Mouse (Mus musculus): ENCODE results near the gene Acaa1b. TPM values are rescaled to one million over a fixed set of nuclear protein-coding genes. Genes with fewer than 3 reads are reported as not detected.
A peak's percentile ranks its signal among the peaks of the same experiment; 100 is the strongest.

Gene Acaa1b
- polyA plus RNA-seq, 1 experiment from 2014 or later, result 0.32 TPM

DNA sequence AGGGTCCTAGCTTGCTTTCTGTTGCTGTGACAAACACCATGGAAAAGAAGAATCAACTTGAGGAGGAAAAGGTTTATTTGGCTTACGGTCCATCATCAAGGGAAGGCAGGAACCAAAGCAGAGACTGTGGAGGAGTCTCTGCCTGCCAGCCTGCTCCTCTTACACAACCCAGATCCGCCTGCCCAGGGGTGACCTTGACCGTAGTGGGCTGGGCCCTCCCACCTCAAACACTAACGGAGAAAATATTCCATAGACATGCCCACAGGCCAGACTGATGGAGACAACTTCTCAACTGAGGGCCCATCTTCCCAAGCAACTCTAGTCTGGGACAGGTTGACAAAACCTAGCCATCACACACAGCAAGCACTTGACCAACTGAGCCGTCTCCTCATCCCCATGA lies 14.8 kb downstream of the Acaa1b start:
- no peak overlapping the region for H3K9ac ChIP-seq (ENCODE audit: low read length)
- no peaks in the 10 kb centered on the region for H3K36me3 ChIP-seq (ENCODE audit: control insufficient read depth, insufficient read depth, low read length)
- no peak overlapping the region for H3K27ac ChIP-seq (replicated peaks in 1 of 2; ENCODE audit: control insufficient read depth in 1 of 2, insufficient read depth in 1 of 2, low read depth in 2 of 2, low read length in 2 of 2)
- ATAC-seq (ENCODE audit: insufficient number of reproducible peaks, insufficient read depth, low FRiP score, low read depth), result no peak
- H3K9me3 ChIP-seq (ENCODE audit: control insufficient read depth, low read length), result no peaks in the 10 kb centered on the region
- peaks cover 0 to 6% of the 10 kb centered on the region in 2 experiments; a peak in 1 of 4 replicates for H3K4me1 ChIP-seq (ENCODE audit: control insufficient read depth in 2 of 2, insufficient read depth in 2 of 2, low read length in 2 of 2)
- no peaks in the 10 kb centered on the region for H3K27me3 ChIP-seq (ENCODE audit: control insufficient read depth, insufficient read depth, low read length)
- H3K4me3 ChIP-seq (ENCODE audit: control insufficient read depth in 1 of 2, insufficient read depth in 1 of 2, low read depth in 1 of 2, low read length in 2 of 2), result no peak overlapping the region
- H3K4me2 ChIP-seq (ENCODE audit: low read length), result no peak overlapping the region
- 60% methylated on average over 5 of the region's 5 CpGs for WGBS

GRCm38 (mm10) chr9:119138836-119139235 lies 18.1 kb downstream of the Acaa1b start:
- Histone ChIP-seq H3K9me3 (ENCODE audit: control insufficient read depth, low read length) (no peaks in the 10 kb centered on the region), H3K36me3 (ENCODE audit: control insufficient read depth, insufficient read depth, low read length) (no peaks in the 10 kb centered on the region), H3K4me1 (ENCODE audit: control insufficient read depth in 2 of 2, insufficient read depth in 2 of 2, low read length in 2 of 2) (peaks cover 0 to 6% of the 10 kb centered on the region in 2 experiments; a peak in 1 of 4 replicates), H3K27ac (replicated peaks in 1 of 2; ENCODE audit: control insufficient read depth in 1 of 2, insufficient read depth in 1 of 2, low read depth in 2 of 2, low read length in 2 of 2) (no peak overlapping the region), H3K9ac (ENCODE audit: low read length) (no peak overlapping the region), H3K4me3 (ENCODE audit: control insufficient read depth in 1 of 2, insufficient read depth in 1 of 2, low read depth in 1 of 2, low read length in 2 of 2) (no peak overlapping the region), H3K27me3 (ENCODE audit: control insufficient read depth, insufficient read depth, low read length) (no peaks in the 10 kb centered on the region), H3K4me2 (ENCODE audit: low read length) (no peak overlapping the region)
- WGBS, result 94% methylated on average over 2 of the region's 2 CpGs
- ATAC-seq (ENCODE audit: insufficient number of reproducible peaks, insufficient read depth, low FRiP score, low read depth), result no peak

DNA sequence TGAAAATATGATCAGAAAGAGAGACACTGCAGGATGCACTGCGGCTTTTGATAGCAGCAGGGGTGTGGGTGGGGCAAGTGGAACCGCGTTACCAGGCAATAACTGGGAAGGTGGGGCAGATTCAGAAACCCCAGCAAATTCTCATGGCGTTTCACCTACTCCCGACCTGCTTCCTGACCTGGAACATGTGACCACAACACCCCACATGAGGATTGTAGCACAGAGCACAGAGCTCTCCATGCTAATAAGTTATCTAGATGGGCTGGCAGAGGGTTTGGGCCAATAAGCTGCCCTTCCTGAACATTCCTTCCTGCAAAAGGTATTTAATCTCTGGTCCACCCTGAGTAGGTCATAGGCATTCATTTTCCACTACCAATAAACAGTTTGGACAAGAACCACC lies 26.2 kb downstream of the Acaa1b start:
- Histone ChIP-seq H3K9me3 (ENCODE audit: control insufficient read depth, low read length) (no peaks in the 10 kb centered on the region), H3K4me3 (ENCODE audit: control insufficient read depth in 1 of 2, insufficient read depth in 1 of 2, low read depth in 1 of 2, low read length in 2 of 2) (no peak overlapping the region), H3K4me1 (ENCODE audit: control insufficient read depth in 2 of 2, insufficient read depth in 2 of 2, low read length in 2 of 2) (no peaks in the 10 kb centered on the region), H3K27me3 (ENCODE audit: control insufficient read depth, insufficient read depth, low read length) (no peaks in the 10 kb centered on the region), H3K4me2 (ENCODE audit: low read length) (no peak overlapping the region), H3K36me3 (ENCODE audit: control insufficient read depth, insufficient read depth, low read length) (no peaks in the 10 kb centered on the region), H3K27ac (replicated peaks in 1 of 2; ENCODE audit: control insufficient read depth in 1 of 2, insufficient read depth in 1 of 2, low read depth in 2 of 2, low read length in 2 of 2) (no peak overlapping the region), H3K9ac (ENCODE audit: low read length) (no peak overlapping the region)
- WGBS, result 56% methylated on average over 5 of the region's 5 CpGs
- ATAC-seq (ENCODE audit: insufficient number of reproducible peaks, insufficient read depth, low FRiP score, low read depth), result no peak

DNA sequence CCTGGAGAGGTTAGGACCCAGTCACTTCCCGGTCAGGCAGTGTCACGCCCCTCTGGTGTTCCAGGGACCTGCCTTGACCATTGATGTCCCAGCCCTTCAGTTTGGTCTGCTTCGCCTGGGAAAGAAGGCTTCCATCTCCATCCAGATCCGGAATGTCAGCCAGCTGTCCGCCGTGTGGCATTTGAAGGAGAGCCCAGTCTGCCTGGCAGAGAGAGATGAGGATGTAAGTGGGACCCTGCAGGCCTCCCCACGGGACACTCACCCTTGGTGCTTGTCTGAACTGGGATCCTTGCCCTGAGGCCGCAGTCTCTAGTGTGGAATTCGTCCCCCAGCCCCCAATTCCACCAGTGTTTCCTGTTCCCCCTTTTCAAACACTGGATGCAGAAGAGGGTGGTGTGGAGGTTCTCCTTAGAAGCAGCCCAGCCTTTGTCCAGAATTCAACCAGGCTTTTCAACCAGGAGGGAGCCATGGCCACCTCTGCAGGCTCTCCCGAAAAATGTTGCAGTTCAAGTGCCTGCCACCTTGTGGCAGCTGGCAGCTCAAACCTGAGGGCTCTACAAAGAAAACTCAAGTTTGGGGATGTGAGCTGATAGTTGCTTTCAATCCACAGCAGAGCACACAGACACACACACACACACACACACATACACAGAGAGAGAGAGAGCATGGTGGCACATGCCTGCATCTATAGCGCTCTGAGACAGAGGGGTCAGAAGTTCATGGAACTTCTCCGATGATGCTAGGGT lies 28.3 kb downstream of the Acaa1b start:
- 75% methylated on average over 12 of the region's 12 CpGs for WGBS
- no peak overlapping the region for H3K4me3 ChIP-seq (ENCODE audit: control insufficient read depth in 1 of 2, insufficient read depth in 1 of 2, low read depth in 1 of 2, low read length in 2 of 2)
- no peak overlapping the region for H3K4me2 ChIP-seq (ENCODE audit: low read length)
- H3K9ac ChIP-seq (ENCODE audit: low read length), result no peak overlapping the region
- no peaks in the 10 kb centered on the region for H3K36me3 ChIP-seq (ENCODE audit: control insufficient read depth, insufficient read depth, low read length)
- no peaks in the 10 kb centered on the region for H3K4me1 ChIP-seq (ENCODE audit: control insufficient read depth in 2 of 2, insufficient read depth in 2 of 2, low read length in 2 of 2)
- no peaks in the 10 kb centered on the region for H3K27me3 ChIP-seq (ENCODE audit: control insufficient read depth, insufficient read depth, low read length)
- H3K9me3 ChIP-seq (ENCODE audit: control insufficient read depth, low read length), result no peaks in the 10 kb centered on the region
- no peak overlapping the region for H3K27ac ChIP-seq (replicated peaks in 1 of 2; ENCODE audit: control insufficient read depth in 1 of 2, insufficient read depth in 1 of 2, low read depth in 2 of 2, low read length in 2 of 2)
- ATAC-seq (ENCODE audit: insufficient number of reproducible peaks, insufficient read depth, low FRiP score, low read depth), result no peak

- H3K4me3 ChIP-seq (ENCODE audit: control insufficient read depth in 1 of 2, insufficient read depth in 1 of 2, low read depth in 1 of 2, low read length in 2 of 2), result no peak overlapping the region
- H3K36me3 ChIP-seq (ENCODE audit: control insufficient read depth, insufficient read depth, low read length), result no peaks in the 10 kb centered on the region
- no peaks in the 10 kb centered on the region for H3K9me3 ChIP-seq (ENCODE audit: control insufficient read depth, low read length)
- no peak for ATAC-seq (ENCODE audit: insufficient number of reproducible peaks, insufficient read depth, low FRiP score, low read depth)
- no peak overlapping the region for H3K27ac ChIP-seq (replicated peaks in 1 of 2; ENCODE audit: control insufficient read depth in 1 of 2, insufficient read depth in 1 of 2, low read depth in 2 of 2, low read length in 2 of 2)
- H3K4me1 ChIP-seq (ENCODE audit: control insufficient read depth in 2 of 2, insufficient read depth in 2 of 2, low read length in 2 of 2), result no peaks in the 10 kb centered on the region
- no peak overlapping the region for H3K4me2 ChIP-seq (ENCODE audit: low read length)
- H3K27me3 ChIP-seq (ENCODE audit: control insufficient read depth, insufficient read depth, low read length), result no peaks in the 10 kb centered on the region
- no peak overlapping the region for H3K9ac ChIP-seq (ENCODE audit: low read length)
- WGBS, result 80% methylated on average over 18 of the region's 18 CpGs
Measured at GRCm38 (mm10) chr9:119122596-119123369, 34.1 kb downstream of the Acaa1b start.

DNA sequence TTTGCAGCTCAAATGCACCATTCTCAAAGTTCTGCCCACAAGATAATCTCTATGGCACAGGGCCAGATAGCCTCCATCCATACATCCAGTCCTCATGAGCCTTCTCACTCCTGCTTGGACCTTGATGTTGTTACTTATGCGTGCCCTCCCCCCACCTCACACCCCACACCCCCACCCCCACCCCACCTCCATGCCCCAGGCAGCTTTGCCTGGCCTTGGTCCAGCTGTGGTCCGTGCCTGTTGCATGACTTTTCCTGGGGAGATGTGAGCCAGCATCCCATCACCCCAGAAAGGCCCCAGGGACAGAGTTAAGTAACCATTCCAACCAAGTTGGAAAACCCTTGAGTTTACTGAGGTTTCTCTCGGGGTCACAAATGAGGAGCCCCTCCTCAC lies 36.7 kb downstream of the Acaa1b start:
- 52% methylated on average over 3 of the region's 3 CpGs for WGBS
- no peak overlapping the region for H3K4me3 ChIP-seq (ENCODE audit: control insufficient read depth in 1 of 2, insufficient read depth in 1 of 2, low read depth in 1 of 2, low read length in 2 of 2)
- no peak overlapping the region for H3K4me2 ChIP-seq (ENCODE audit: low read length)
- H3K27ac ChIP-seq (replicated peaks in 1 of 2; ENCODE audit: control insufficient read depth in 1 of 2, insufficient read depth in 1 of 2, low read depth in 2 of 2, low read length in 2 of 2), result no peak overlapping the region
- no peaks in the 10 kb centered on the region for H3K27me3 ChIP-seq (ENCODE audit: control insufficient read depth, insufficient read depth, low read length)
- H3K9ac ChIP-seq (ENCODE audit: low read length), result no peak overlapping the region
- no peak for ATAC-seq (ENCODE audit: insufficient number of reproducible peaks, insufficient read depth, low FRiP score, low read depth)
- H3K4me1 ChIP-seq (ENCODE audit: control insufficient read depth in 2 of 2, insufficient read depth in 2 of 2, low read length in 2 of 2), result no peaks in the 10 kb centered on the region
- no peaks in the 10 kb centered on the region for H3K36me3 ChIP-seq (ENCODE audit: control insufficient read depth, insufficient read depth, low read length)
- no peaks in the 10 kb centered on the region for H3K9me3 ChIP-seq (ENCODE audit: control insufficient read depth, low read length)

- Histone ChIP-seq H3K4me1 (ENCODE audit: control insufficient read depth in 2 of 2, insufficient read depth in 2 of 2, low read length in 2 of 2) (no peaks in the 10 kb centered on the region), H3K4me2 (ENCODE audit: low read length) (no peak overlapping the region), H3K4me3 (ENCODE audit: control insufficient read depth in 1 of 2, insufficient read depth in 1 of 2, low read depth in 1 of 2, low read length in 2 of 2) (no peak overlapping the region), H3K36me3 (ENCODE audit: control insufficient read depth, insufficient read depth, low read length) (no peaks in the 10 kb centered on the region), H3K27me3 (ENCODE audit: control insufficient read depth, insufficient read depth, low read length) (no peaks in the 10 kb centered on the region), H3K27ac (replicated peaks in 1 of 2; ENCODE audit: control insufficient read depth in 1 of 2, insufficient read depth in 1 of 2, low read depth in 2 of 2, low read length in 2 of 2) (no peak overlapping the region), H3K9me3 (ENCODE audit: control insufficient read depth, low read length) (no peaks in the 10 kb centered on the region), H3K9ac (ENCODE audit: low read length) (no peak overlapping the region)
- peak; percentile 36; the same call in 1 of the 2 replicates for ATAC-seq (ENCODE audit: insufficient number of reproducible peaks, insufficient read depth, low FRiP score, low read depth)
- WGBS, result 87% methylated on average over 19 of the region's 19 CpGs
Measured at GRCm38 (mm10) chr9:119119409-119120167, 37.3 kb downstream of the Acaa1b start.
